Mouse (Mus musculus): ENCODE data around the gene Qrfp. TPM values are rescaled to one million over a fixed set of nuclear protein-coding genes. Genes with fewer than 3 reads are reported as not detected.
A peak's percentile ranks its signal among the peaks of the same experiment; 100 is the strongest.

The Qrfp gene
- polyA plus RNA-seq, 1 experiment: 0.02 TPM

DNA sequence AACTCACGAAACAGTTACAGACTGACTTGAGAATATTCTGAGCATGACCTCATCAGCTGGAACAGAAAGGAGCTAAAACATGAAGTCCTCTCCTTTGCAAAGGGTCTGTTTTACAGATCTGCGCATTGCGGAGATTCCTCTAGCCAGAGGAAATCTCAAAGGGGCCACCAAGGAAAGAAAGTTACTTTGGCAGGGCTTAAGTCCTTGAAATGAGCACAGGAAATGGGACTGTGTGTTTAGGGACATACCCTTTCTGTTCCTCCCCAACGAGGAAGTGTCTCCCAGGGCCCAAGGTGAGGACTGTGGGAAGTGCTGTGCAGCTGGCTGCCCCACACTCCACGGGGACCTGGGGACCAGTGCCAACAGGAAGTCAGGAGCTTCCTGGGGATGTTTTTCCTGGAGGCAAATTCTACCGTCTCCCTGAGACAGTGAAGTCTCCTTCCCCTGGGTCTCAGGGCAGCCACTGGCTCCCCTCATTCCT is 40.7 kb downstream of the Qrfp start:
- no peaks in the 10 kb centered on the region for H3K36me3 ChIP-seq (ENCODE audit: control insufficient read depth, insufficient read depth, low read length)
- no peak overlapping the region for H3K4me3 ChIP-seq (ENCODE audit: control insufficient read depth, low read depth, low read length)
- peak overlapping the region; percentile 64 for H3K27ac ChIP-seq (ENCODE audit: control insufficient read depth, insufficient read depth, low read depth, low read length)
- H3K27me3 ChIP-seq (ENCODE audit: control insufficient read depth, insufficient read depth, low read length): no peaks in the 10 kb centered on the region
- TF ChIP-seq POLR2A (IDR thresholded peaks at IDR 0.05; ENCODE audit: control insufficient read depth, low read depth, low read length) (no peak), CTCF (IDR thresholded peaks at IDR 0.05; ENCODE audit: control insufficient read depth, insufficient read depth, insufficient replicate concordance, low read depth, low read length) (no peak)
- peaks cover 9% of the 10 kb centered on the region for H3K4me1 ChIP-seq (ENCODE audit: control insufficient read depth, insufficient read depth, low read length)

DNA sequence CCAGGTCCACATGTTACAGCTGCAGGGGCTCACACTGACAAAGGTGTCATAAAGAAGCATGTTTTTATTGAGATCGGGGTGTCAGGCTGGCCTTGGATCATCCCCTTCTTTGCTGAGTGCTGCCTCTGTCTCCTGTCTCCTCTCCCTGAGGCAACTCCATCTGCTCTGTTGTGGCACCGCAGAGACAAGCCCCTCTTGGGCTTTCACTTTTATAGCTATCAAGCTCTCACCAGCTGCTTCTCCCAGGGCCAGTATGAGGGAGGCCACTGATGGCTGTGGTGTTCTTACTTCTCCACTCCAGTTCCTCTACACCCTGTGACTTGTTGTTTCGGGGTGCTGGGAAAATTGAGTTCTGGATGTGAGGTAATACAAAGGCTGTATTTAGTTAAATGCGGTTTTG is 41.3 kb downstream of the Qrfp start:
- no peaks in the 10 kb centered on the region for H3K27me3 ChIP-seq (ENCODE audit: control insufficient read depth, insufficient read depth, low read length)
- H3K36me3 ChIP-seq (ENCODE audit: control insufficient read depth, insufficient read depth, low read length): no peaks in the 10 kb centered on the region
- peaks cover 9% of the 10 kb centered on the region for H3K4me1 ChIP-seq (ENCODE audit: control insufficient read depth, insufficient read depth, low read length)
- H3K4me3 ChIP-seq (ENCODE audit: control insufficient read depth, low read depth, low read length): no peak overlapping the region
- peak overlapping the region; percentile 58 for H3K27ac ChIP-seq (ENCODE audit: control insufficient read depth, insufficient read depth, low read depth, low read length)
- TF ChIP-seq CTCF (IDR thresholded peaks at IDR 0.05; ENCODE audit: control insufficient read depth, insufficient read depth, insufficient replicate concordance, low read depth, low read length) (no peak), POLR2A (IDR thresholded peaks at IDR 0.05; ENCODE audit: control insufficient read depth, low read depth, low read length) (no peak)

DNA sequence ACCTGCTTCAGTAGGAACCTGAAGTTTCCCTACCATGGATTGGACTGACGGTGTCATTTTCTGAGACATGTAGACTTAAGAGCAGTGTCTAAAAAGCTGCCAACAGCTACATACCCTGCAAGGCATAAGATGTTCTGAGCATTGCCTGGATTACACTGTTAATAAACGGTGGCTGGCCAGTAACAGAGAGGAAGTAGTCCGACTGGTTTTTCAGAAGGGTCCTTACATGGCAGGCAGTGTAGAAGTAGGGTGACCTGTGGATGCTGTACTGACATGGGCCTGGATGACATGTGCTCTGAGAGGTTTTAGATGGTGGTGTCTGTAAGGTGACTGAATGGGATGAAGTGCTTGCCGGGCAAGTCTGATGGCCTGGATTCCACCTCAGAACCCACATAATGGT is 42.6 kb downstream of the Qrfp start:
- no peak overlapping the region for H3K27ac ChIP-seq (ENCODE audit: control insufficient read depth, insufficient read depth, low read depth, low read length)

DNA sequence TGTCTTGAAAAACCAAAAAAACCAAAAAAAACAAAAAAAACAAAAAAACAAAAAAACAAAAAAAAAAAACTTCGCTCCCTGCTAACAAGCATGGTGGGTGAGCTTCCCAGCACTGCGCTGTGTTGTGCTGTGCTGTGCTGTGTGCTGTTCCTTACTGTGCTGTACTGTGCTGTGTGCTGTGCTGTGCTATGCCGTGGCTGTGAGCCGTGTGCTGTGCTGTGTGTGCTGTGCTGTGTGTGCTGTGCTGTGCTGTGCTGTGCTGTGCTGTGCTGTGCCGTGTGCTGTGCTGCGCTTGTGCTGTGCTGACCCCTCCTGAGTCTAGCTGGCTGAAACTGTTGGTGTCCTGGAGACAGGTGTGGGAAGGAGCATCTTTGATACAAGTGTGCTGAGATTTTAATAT is 43.3 kb downstream of the Qrfp start:
- TF ChIP-seq CTCF (IDR thresholded peaks at IDR 0.05; ENCODE audit: control insufficient read depth, insufficient read depth, insufficient replicate concordance, low read depth, low read length): no peak
- TF ChIP-seq POLR2A (IDR thresholded peaks at IDR 0.05; ENCODE audit: control insufficient read depth, low read depth, low read length): no peak
- Histone ChIP-seq H3K27ac (ENCODE audit: control insufficient read depth, insufficient read depth, low read depth, low read length) (no peak overlapping the region), H3K36me3 (ENCODE audit: control insufficient read depth, insufficient read depth, low read length) (no peaks in the 10 kb centered on the region), H3K4me3 (ENCODE audit: control insufficient read depth, low read depth, low read length) (no peak overlapping the region), H3K27me3 (ENCODE audit: control insufficient read depth, insufficient read depth, low read length) (no peaks in the 10 kb centered on the region), H3K4me1 (ENCODE audit: control insufficient read depth, insufficient read depth, low read length) (peaks cover 9% of the 10 kb centered on the region)

More for the DNA sequence above, 42.6 kb downstream of the Qrfp start:
- Histone ChIP-seq H3K4me3 (ENCODE audit: control insufficient read depth, low read depth, low read length) (no peak overlapping the region), H3K27me3 (ENCODE audit: control insufficient read depth, insufficient read depth, low read length) (no peaks in the 10 kb centered on the region), H3K4me1 (ENCODE audit: control insufficient read depth, insufficient read depth, low read length) (peaks cover 9% of the 10 kb centered on the region), H3K36me3 (ENCODE audit: control insufficient read depth, insufficient read depth, low read length) (no peaks in the 10 kb centered on the region)
- TF ChIP-seq CTCF (IDR thresholded peaks at IDR 0.05; ENCODE audit: control insufficient read depth, insufficient read depth, insufficient replicate concordance, low read depth, low read length) (no peak), POLR2A (IDR thresholded peaks at IDR 0.05; ENCODE audit: control insufficient read depth, low read depth, low read length) (no peak)

DNA sequence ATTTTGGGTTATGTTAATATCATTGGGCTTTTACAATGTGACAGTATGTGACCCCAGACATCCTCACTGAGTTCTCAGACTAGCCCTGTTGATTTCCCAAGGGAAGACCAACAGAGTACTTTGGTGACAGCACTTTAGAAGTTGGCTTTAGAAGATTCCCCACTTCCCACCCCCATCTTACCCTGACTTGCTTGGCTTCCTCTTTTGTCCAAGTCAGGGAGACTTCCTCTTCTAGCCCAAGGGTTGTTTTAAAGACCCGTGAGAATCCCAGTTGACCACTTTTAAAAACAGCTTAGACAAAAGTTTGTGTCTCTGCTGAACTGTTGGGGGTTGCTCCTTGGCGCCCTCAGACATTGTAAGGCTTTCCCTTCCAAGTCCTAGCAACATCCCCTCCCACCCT is 47.1 kb downstream of the Qrfp start:
- TF ChIP-seq POLR2A (IDR thresholded peaks at IDR 0.05; ENCODE audit: control insufficient read depth, low read depth, low read length) (no peak), CTCF (IDR thresholded peaks at IDR 0.05; ENCODE audit: control insufficient read depth, insufficient read depth, insufficient replicate concordance, low read depth, low read length) (no peak)
- no peak overlapping the region for H3K4me3 ChIP-seq (ENCODE audit: control insufficient read depth, low read depth, low read length)
- no peaks in the 10 kb centered on the region for H3K27me3 ChIP-seq (ENCODE audit: control insufficient read depth, insufficient read depth, low read length)
- H3K4me1 ChIP-seq (ENCODE audit: control insufficient read depth, insufficient read depth, low read length): peaks cover 7% of the 10 kb centered on the region
- H3K36me3 ChIP-seq (ENCODE audit: control insufficient read depth, insufficient read depth, low read length): no peaks in the 10 kb centered on the region
- H3K27ac ChIP-seq (ENCODE audit: control insufficient read depth, insufficient read depth, low read depth, low read length): no peak overlapping the region

DNA sequence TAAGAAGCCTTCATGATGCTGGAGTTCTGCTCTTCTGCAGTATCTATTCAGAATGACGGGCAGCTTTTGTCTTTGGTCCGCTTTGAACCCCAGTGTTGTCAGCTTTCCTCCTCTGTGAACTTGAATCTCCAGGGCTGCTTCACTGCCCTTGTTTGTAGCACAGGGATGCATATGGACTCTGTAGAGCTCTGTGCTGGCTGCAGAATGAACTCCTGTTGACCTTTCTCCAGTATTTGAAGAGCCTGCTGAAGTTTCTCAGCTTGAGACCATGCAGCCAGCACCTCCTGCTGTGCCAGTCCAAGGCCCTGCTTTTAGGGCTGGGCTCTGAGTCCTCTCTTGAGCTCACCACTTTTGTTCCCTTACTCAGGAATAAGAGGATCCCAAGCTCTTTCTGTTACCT is 47.5 kb downstream of the Qrfp start:
- H3K36me3 ChIP-seq (ENCODE audit: control insufficient read depth, insufficient read depth, low read length): no peaks in the 10 kb centered on the region
- no peaks in the 10 kb centered on the region for H3K27me3 ChIP-seq (ENCODE audit: control insufficient read depth, insufficient read depth, low read length)
- TF ChIP-seq CTCF (IDR thresholded peaks at IDR 0.05; ENCODE audit: control insufficient read depth, insufficient read depth, insufficient replicate concordance, low read depth, low read length) (no peak), POLR2A (IDR thresholded peaks at IDR 0.05; ENCODE audit: control insufficient read depth, low read depth, low read length) (no peak)
- peaks cover 7% of the 10 kb centered on the region for H3K4me1 ChIP-seq (ENCODE audit: control insufficient read depth, insufficient read depth, low read length)
- no peak overlapping the region for H3K27ac ChIP-seq (ENCODE audit: control insufficient read depth, insufficient read depth, low read depth, low read length)
- no peak overlapping the region for H3K4me3 ChIP-seq (ENCODE audit: control insufficient read depth, low read depth, low read length)

DNA sequence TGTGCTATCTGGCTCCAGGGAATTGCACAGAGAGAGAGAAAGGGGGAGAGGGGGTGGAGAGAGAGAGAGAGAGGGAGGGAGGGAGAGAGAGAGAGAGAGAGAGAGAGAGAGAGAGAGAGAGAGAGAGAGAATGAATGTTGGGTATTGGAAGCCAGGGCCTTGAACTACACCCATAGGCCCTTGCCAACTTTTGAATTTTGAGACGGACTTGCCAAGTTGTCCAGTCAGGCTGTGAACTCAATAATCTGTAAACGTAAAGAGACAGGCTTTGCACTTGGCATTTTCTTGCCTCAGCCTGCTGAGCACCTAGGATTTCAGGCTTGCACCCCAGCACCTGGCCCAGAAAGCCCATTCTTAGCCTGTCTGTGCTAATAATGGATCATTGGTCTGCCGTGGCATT is 48.2 kb downstream of the Qrfp start:
- H3K27me3 ChIP-seq (ENCODE audit: control insufficient read depth, insufficient read depth, low read length): no peaks in the 10 kb centered on the region
- TF ChIP-seq CTCF (IDR thresholded peaks at IDR 0.05; ENCODE audit: control insufficient read depth, insufficient read depth, insufficient replicate concordance, low read depth, low read length) (no peak), POLR2A (IDR thresholded peaks at IDR 0.05; ENCODE audit: control insufficient read depth, low read depth, low read length) (no peak)
- H3K4me3 ChIP-seq (ENCODE audit: control insufficient read depth, low read depth, low read length): peak overlapping the region; percentile 87; the same call in 1 of the 2 replicates
- H3K27ac ChIP-seq (ENCODE audit: control insufficient read depth, insufficient read depth, low read depth, low read length): no peak overlapping the region
- H3K36me3 ChIP-seq (ENCODE audit: control insufficient read depth, insufficient read depth, low read length): no peaks in the 10 kb centered on the region
- peaks cover 7% of the 10 kb centered on the region for H3K4me1 ChIP-seq (ENCODE audit: control insufficient read depth, insufficient read depth, low read length)

DNA sequence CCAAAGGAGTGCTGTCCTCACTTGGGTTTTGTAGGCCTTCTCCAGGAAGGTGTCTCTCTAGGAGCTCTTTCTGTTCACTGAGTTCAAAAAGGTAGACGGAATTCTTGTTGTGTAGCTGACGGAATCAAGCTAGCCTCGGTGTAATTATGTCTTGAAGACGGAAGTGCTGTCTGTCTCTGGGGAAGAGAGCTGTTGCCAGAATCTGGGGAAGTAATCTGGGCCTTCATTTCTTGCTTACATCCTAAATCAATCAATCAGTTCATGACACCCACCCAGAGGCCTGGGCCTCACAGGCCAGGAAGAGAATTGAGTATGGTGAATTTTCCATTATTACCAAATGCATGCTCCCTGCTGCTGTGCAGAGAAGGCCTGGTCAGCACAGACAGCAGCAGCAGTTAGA is 48.8 kb downstream of the Qrfp start:
- no peaks in the 10 kb centered on the region for H3K27me3 ChIP-seq (ENCODE audit: control insufficient read depth, insufficient read depth, low read length)
- H3K4me1 ChIP-seq (ENCODE audit: control insufficient read depth, insufficient read depth, low read length): peaks cover 7% of the 10 kb centered on the region
- TF ChIP-seq POLR2A (IDR thresholded peaks at IDR 0.05; ENCODE audit: control insufficient read depth, low read depth, low read length) (no peak), CTCF (IDR thresholded peaks at IDR 0.05; ENCODE audit: control insufficient read depth, insufficient read depth, insufficient replicate concordance, low read depth, low read length) (no peak)
- H3K4me3 ChIP-seq (ENCODE audit: control insufficient read depth, low read depth, low read length): peak overlapping the region; percentile 87
- no peaks in the 10 kb centered on the region for H3K36me3 ChIP-seq (ENCODE audit: control insufficient read depth, insufficient read depth, low read length)
- H3K27ac ChIP-seq (ENCODE audit: control insufficient read depth, insufficient read depth, low read depth, low read length): peak overlapping the region; percentile 55

All from testis, adult 2 months (tissue).